Mouse (Mus musculus) lung, embryonic 14.5 days (tissue): Measurements from ENCODE around the gene Dot1l. TPM values are rescaled to one million over a fixed set of nuclear protein-coding genes. Genes with fewer than 3 reads are reported as not detected.

Source experiments
- ATAC-seq: fragments of 200-750 bp; cut with Nextera tagmentation; 2 replicates; pipeline ENCODE4 v1.8.0; 2017; ENCODE audit warnings: mild to moderate bottlenecking, moderate TSS enrichment, moderate library complexity; ENCODE audit not compliant: insufficient read depth
- DNase-seq: peaks from one replicate; pipeline ENCODE4 v3.0.0-alpha.2; 2015
- H3K27ac ChIP-seq: fragments of 300-500 bp; sonication (generic); 2 replicates; pipeline ENCODE4 v1.5.1; 2014; ENCODE audit warnings: low read depth, mild to moderate bottlenecking, moderate library complexity
- H3K27me3 ChIP-seq: fragments of 300-500 bp; sonication (generic); 2 replicates; pipeline ENCODE4 v1.6.1; 2014; ENCODE audit warnings: low read length, control low read depth; ENCODE audit not compliant: insufficient read depth
- H3K36me3 ChIP-seq: fragments of 300-500 bp; sonication (generic); 2 replicates; pipeline ENCODE4 v1.6.1; 2014; ENCODE audit warnings: control low read depth; ENCODE audit not compliant: insufficient read depth
- H3K4me1 ChIP-seq: fragments of 300-500 bp; sonication (generic); 2 replicates; pipeline ENCODE4 v1.6.1; 2014; ENCODE audit warnings: antibody characterized with exemption, control low read depth; ENCODE audit not compliant: insufficient read depth
- H3K4me2 ChIP-seq: fragments of 300-500 bp; sonication (generic); 2 replicates; pipeline ENCODE4 v1.6.1; 2014; ENCODE audit warnings: mild to moderate bottlenecking
- H3K4me3 ChIP-seq: fragments of 300-500 bp; sonication (generic); 2 replicates; pipeline ENCODE4 v1.5.1; 2014; ENCODE audit warnings: low read depth, low read length
- H3K9ac ChIP-seq: fragments of 300-500 bp; sonication (generic); 2 replicates; pipeline ENCODE4 v1.6.1; 2014
- H3K9me3 ChIP-seq: fragments of 300-500 bp; sonication (generic); 2 replicates; pipeline ENCODE4 v1.6.1; 2016; ENCODE audit warnings: low read depth, low read length, control low read depth
- CTCF ChIP-seq: IDR thresholded peaks from 2 replicates; pipeline ENCODE4 v1.5.1; 2016; ENCODE audit warnings: antibody characterized with exemption, low read depth
- WGBS: fragments of 180-500 bp; shearing (Covaris S2); extraction: QIAGEN DNeasy Blood & Tissue Kit; methylation state at CpG from one replicate; pipeline ENCODE4 v1.1.7; 2014; 5-methylcytosine and 5-hydroxymethylcytosine counted together
- polyA plus RNA-seq: library from polyadenylated mRNA; unstranded; fragments of >200 nt; fragmentation: Nextera tagmentation; extraction: Ambion mirVana; gene quantifications from 2 replicates; pipeline ENCODE4 v1.2.1, GENCODE M21; 2014

Dot1l gene
- polyA plus RNA-seq, 1 experiment from 2014 or later = 29.1 TPM

- H3K27me3 ChIP-seq = no peaks in the 10 kb centered on the region
- H3K36me3 ChIP-seq = peaks cover 86% of the 10 kb centered on the region
- H3K9ac ChIP-seq = no peak overlapping the region
- DNase-seq (no peak), ATAC-seq (no peak)
- peaks cover 7% of the 10 kb centered on the region; the same call in 1 of the 2 replicates for H3K4me1 ChIP-seq
- WGBS = 86% methylated on average over 13 of the region's 13 CpGs
- TF ChIP-seq CTCF = no peak
- no peak overlapping the region for H3K4me3 ChIP-seq
- H3K27ac ChIP-seq = no peak overlapping the region
- no peak overlapping the region for H3K4me2 ChIP-seq
- no peaks in the 10 kb centered on the region for H3K9me3 ChIP-seq
Observed at GRCm38 (mm10) chr10:80793033-80793784, 38.2 kb downstream of the Dot1l start.

DNA sequence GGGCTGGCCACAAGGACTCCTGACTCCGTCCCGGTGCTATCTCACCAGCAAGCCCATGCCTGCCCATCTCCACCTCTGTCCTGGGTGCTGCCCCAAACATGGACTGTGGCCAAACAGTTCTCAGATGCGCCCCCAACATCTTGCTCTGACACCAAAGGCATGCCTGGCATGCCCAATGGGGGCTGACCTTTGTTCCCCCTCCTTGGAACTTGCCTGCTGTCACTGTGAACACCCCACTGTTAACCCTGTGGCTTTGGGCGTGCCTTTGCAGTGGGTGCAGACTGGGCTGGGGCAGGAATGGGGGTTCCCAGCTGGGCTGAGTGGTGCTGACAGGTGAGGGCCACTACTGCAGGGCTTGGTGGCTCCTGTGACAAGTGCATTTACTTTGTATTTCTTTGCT is 38.8 kb downstream of the Dot1l start:
- no peak overlapping the region for H3K27ac ChIP-seq
- DNase-seq (no peak), ATAC-seq (no peak)
- no peak overlapping the region for H3K4me3 ChIP-seq
- H3K27me3 ChIP-seq = no peaks in the 10 kb centered on the region
- WGBS = 65% methylated on average over 4 of the region's 4 CpGs
- no peaks in the 10 kb centered on the region for H3K9me3 ChIP-seq
- H3K9ac ChIP-seq = no peak overlapping the region
- H3K4me2 ChIP-seq = no peak overlapping the region
- H3K4me1 ChIP-seq = peaks cover 7% of the 10 kb centered on the region; the same call in 1 of the 2 replicates
- TF ChIP-seq CTCF = no peak
- H3K36me3 ChIP-seq = peaks cover 80% of the 10 kb centered on the region

DNA sequence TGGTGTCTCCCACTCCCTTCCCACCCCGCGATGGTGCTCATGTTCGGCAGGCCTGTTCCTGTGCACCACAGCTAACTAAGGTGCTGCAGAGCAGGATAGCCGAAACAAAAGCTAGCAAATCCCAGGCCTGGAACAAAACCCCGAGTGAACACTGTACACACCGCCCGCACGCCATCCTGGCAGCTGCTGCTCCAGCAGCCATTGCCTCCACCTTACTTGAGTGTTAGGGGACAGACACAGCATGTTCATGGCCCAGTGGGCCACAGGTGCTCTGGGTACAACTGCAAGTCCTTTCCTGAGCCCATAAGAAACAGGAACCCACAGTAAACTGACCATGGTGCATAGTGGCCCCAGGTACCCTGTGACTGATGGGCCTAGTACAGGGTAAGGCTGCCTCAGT is 39.7 kb downstream of the Dot1l start:
- no peaks in the 10 kb centered on the region for H3K9me3 ChIP-seq
- 85% methylated on average over 8 of the region's 8 CpGs for WGBS
- ATAC-seq (no peak), DNase-seq (no peak)
- no peak overlapping the region; the same call in 1 of the 2 replicates for H3K4me3 ChIP-seq
- H3K36me3 ChIP-seq = peaks cover 70% of the 10 kb centered on the region
- H3K9ac ChIP-seq = no peak overlapping the region
- no peak for TF ChIP-seq CTCF
- H3K4me1 ChIP-seq = peaks cover 11% of the 10 kb centered on the region; the same call in 1 of the 2 replicates
- H3K4me2 ChIP-seq = no peak overlapping the region
- no peak overlapping the region for H3K27ac ChIP-seq
- H3K27me3 ChIP-seq = no peaks in the 10 kb centered on the region

- ATAC-seq = no peak
- Histone ChIP-seq H3K27ac (no peak overlapping the region), H3K27me3 (no peaks in the 10 kb centered on the region), H3K9me3 (no peaks in the 10 kb centered on the region), H3K9ac (peak overlapping the region; percentile 99), H3K4me1 (peaks cover 12% of the 10 kb centered on the region; the same call in 1 of the 2 replicates), H3K4me2 (peak overlapping the region; percentile 84), H3K36me3 (peaks cover 62% of the 10 kb centered on the region), H3K4me3 (peak overlapping the region; percentile 93)
- TF ChIP-seq CTCF = no peak
- no peak for DNase-seq
- WGBS = 81% methylated on average over 9 of the region's 9 CpGs
Observed at GRCm38 (mm10) chr10:80796307-80796848, 41.4 kb downstream of the Dot1l start.

DNA sequence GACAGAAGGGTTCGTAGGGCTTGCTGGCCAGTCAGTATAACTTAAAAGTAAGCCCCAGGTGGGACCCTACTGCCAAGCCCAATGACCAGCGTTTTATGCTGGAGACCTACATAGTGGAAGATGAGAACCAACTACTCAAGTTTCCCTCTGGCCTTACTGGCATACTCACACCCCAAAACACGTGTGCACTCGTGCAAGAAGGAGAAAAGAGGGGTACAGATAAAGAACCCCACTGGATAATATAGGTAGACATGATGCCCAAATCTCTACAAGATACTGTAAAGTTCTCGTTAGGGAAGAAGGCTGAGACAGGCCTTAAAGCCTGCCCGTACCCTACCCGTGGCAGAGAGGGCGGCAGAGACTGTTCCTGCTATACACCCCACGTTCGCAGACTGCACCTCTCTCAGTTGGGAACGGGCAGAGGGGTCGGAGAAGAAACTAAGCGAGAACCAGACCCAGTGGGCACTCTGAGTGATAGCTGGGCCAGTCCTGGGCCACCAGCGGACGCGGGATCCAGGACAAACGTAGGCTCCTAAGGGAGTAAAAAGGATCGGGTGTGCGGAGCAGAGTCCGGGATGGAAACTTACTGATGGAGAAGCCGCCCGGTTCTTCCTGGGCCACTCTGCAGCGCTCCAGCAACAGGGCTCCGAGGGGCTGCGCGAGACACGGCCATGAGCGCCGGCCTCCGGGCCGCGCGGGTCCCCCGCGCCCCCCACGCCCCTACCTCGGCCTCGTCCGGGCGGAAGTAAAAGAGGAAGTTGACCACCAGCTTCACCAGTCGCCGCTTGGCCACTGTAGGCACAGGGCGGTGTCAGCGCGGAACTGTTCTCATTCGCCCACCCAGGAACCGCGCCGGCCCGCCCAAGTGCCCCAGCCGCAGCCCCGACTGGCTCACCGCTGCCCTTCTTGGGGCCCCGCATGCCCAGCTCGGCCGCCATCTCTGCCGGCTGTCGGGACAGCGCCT is 42.5 kb downstream of the Dot1l start:
- WGBS = 2% methylated on average over 59 of the region's 59 CpGs
- Histone ChIP-seq H3K4me2 (peak overlapping the region; percentile 84), H3K4me3 (peak overlapping the region; percentile 93), H3K36me3 (peaks cover 62% of the 10 kb centered on the region), H3K9ac (peak overlapping the region; percentile 99), H3K27ac (peak overlapping the region; percentile 97), H3K9me3 (no peaks in the 10 kb centered on the region), H3K4me1 (peaks cover 12% of the 10 kb centered on the region; the same call in 1 of the 2 replicates), H3K27me3 (no peaks in the 10 kb centered on the region)
- DNase-seq (no peak), ATAC-seq (peak; percentile 70)
- no peak for TF ChIP-seq CTCF

DNA sequence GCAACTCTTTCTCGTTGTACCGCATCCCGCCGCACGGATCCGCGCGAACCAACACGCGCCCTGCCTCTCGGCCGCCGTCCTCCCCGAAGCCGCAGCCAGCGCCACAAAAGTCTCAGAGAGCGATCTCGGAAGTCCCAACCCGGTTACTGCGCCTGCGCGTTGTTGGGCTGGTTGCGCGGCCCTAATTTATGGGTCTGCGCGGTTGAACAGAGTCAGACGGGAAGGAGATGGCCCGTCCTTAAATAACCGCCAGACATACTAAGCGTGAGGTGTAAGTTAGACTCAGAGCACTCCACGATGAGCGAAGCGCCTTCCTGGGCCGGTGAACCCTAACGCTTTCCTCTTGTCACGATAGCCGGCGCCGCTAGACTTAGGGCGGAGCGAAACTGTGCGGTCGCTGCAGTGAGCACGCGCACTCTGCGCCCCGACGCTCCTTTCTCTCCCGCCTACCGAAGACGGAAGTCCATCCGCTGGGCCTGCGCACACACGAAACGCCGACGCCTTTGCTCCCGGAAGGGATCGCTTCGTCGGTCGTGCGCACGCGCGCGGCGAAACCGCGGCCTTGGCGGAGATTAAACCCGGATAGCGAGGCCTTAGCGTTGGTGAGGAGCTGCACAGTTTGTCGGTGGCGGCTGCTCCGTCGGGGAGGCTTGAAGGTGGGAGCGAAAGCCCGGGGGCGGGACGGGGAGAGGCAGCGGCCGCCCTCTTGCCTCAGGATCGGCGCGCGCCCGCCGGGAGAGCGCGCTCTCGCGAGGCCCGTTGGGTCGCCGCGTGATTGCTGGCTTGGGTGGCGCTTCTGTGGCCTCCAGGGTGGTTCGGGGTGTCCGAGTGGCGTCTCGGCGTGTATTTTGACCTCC is 43.4 kb downstream of the Dot1l start, which contains the start of the genes Sf3a2 and Plekhj1:
Sf3a2 (plus strand) TSS at position 49 of the 857 bp plus-strand sequence.
Plekhj1 (minus strand) TSS at position 477 of the 857 bp plus-strand sequence.
- H3K9ac ChIP-seq = peak within 1 kb of the TSS; percentile 99
- no peaks in the 10 kb centered on the region for H3K27me3 ChIP-seq
- peaks cover 12% of the 10 kb centered on the region; the same call in 1 of the 2 replicates for H3K4me1 ChIP-seq
- peak within 1 kb of the TSS; percentile 97 for H3K27ac ChIP-seq
- peak within 1 kb of the TSS; percentile 84 for H3K4me2 ChIP-seq
- WGBS = under 1% methylated on average over 103 of the region's 104 CpGs
- DNase-seq (peak; percentile 99), ATAC-seq (peak; percentile 92)
- H3K9me3 ChIP-seq = no peaks in the 10 kb centered on the region
- H3K36me3 ChIP-seq = peaks cover 62% of the 10 kb centered on the region
- TF ChIP-seq CTCF = 0 out of 2 replicates have a peak, but pooled peaks have one; percentile 1
- H3K4me3 ChIP-seq = peak within 1 kb of the TSS; percentile 93
